Mouse (Mus musculus): ENCODE results near the gene Tgif1.
"Not testable (repeated sequence)": the region's sequence is repeated elsewhere in the genome, so short reads cannot be mapped to it uniquely, and the experiment has no call there.

Tgif1 gene

DNA sequence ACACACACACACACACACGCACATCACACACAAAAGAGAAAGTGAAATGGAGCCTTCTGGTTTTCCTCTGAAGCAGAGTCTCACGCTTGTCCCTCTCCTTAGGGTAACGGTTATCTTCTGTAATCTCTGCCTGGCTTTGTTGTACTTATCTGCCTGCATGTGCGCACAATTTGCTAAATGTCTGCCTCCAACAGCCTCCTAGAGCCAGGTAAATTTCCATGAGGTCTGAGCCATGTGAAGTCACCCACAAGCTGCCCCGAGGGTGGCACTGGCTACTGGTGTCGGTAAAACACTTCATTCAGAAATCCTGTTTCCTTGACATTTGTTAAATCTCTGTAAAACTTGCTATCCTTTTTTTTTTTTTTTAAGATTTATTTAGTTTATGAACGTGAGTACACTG lies 15.3 kb downstream of the Tgif1 start:
- no peak for DNase-seq

DNA sequence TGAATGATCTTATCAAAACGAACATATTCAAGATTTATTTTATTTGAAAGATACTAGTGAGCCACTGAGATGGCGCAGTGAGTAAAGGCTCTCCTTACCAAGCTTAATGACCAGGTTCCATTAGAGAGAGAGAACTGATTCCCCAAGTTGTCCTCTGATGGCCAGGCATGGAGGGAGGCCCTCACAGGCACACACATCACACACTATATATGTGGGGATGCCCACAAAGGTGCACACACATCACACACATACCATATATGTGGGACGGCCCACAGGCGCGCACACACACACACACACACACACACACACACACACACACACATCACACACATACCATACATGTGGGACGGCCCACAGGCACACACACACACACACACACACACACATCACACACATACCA lies 15.9 kb downstream of the Tgif1 start:
- DNase-seq, result not testable (repeated sequence)

- DNase-seq, result no peak
Observed at GRCm38 (mm10) chr17:70836820-70837219, 16.5 kb downstream of the Tgif1 start.

DNA sequence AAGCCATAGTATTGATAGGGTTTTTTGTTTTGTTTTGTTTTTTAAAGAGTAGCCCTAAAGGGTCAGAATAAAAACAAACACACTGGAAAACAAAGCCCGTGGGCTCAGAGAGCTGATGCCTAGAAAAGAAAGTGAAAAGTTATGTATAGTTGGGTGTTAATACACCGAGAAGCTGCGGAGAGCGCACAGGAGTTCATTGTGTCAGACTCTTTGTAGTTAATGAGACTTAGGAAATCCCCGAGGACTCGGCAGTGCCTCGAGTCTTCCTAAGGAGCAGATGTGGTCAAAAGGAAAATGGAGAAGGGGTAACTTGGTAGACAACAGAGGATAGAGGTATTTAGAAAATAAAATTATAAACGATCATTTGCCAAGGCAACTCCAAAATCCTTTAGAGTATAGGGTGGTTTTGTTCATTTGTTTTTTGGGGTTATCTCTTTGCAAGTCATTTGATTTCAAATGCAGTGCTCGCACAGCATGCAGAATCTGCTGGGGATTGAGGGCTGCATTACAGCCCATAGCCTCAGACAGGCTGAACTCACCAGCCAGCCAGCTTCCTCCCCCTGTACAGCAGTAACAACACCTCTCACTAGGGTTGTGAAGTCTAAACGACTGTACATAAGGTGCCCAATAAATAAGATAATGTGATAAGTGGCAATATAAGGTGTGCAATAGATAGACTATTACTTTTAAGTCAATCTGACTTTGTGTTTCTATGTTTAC lies 18.1 kb downstream of the Tgif1 start:
- DNase-seq, result no peak

GRCm38 (mm10) chr17:70834430-70834965 lies 18.8 kb downstream of the Tgif1 start:
- no peak for DNase-seq

DNA sequence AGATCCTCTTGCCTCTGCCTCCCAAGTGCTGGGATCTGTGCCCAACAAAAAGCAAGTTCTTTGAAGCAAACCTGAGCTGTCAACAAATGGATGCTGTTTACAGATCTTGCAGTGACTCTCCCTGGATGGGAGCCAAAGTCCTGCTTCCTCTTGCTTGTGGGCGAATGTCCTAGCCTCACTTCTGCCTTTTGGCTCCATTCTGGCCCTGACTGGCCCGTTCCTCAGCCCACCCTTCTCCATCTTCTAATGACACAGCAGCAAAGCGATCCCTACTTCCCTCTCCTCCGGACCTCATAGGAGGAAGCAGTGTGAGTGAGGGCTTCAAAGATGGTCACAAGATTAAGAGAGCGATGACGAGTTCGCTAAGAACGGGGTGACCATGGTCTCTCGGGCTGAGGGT lies 20.8 kb downstream of the Tgif1 start:
- DNase-seq, result no peak

- DNase-seq, result no peak
Observed at GRCm38 (mm10) chr17:70831591-70831990, 21.8 kb downstream of the Tgif1 start.

DNA sequence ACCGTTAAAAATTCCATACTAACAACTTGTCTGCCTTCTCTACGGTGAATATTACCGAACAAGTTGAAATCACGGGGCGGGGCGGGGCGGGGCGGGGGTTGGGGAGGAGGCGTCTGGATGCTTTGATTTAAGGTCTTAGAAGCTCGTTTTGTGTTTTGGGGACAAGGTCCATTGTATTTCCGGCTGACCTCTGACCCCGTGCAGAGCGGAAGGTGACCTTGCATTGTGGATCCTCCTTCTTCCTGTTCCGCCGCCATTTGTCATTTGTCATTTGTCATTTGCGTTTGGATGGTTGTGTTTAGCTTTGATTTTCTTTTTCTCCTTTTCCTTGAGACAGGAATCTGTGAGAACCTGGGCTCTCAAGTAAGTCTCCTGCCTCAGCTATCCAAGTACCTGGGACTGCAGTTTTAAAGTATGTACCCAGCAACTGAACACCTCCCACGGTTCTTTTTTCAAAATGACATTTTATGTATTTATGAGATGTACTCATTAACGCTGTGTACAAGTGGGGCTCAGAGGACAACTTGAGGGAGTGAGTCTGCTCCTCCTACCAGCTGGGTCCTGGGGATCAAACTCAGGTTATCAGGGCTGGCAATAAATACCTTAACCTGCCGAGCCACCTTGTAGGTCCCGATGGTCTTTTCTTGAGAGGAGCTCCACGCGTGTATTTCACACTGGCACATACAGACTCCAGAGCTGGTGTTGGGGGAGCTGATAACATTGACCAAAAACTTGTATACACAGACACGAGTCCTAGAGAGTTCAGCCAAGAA lies 23.2 kb downstream of the Tgif1 start:
- no peak for DNase-seq

DNA sequence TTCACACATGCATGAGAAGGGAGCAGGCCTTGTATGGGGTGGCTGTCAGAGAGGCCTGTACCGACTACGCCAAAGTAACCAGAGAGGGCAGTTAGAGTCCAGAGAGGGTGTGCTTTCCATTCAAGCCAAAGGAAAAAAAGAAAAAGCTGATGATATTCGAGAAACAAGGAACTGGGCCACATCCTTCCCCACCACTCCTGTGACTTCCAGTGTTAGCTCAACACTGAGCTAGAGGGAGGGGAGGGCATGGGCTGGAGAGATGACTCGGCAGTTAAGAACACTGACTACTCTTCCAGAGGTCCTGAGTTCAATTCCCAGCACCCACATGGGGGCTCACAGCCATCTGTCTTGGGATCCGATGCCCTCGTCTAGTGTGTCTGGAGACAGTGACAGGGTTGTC lies 24.1 kb downstream of the Tgif1 start:
- DNase-seq, result no peak

- DNase-seq, result no peak
Observed at GRCm38 (mm10) chr17:70828569-70828968, 24.8 kb downstream of the Tgif1 start.

- no peak for DNase-seq
Observed at GRCm38 (mm10) chr17:70828180-70828528, 25.2 kb downstream of the Tgif1 start.

- not testable (repeated sequence) for DNase-seq
Observed at GRCm38 (mm10) chr17:70827463-70828179, 25.7 kb downstream of the Tgif1 start.

DNA sequence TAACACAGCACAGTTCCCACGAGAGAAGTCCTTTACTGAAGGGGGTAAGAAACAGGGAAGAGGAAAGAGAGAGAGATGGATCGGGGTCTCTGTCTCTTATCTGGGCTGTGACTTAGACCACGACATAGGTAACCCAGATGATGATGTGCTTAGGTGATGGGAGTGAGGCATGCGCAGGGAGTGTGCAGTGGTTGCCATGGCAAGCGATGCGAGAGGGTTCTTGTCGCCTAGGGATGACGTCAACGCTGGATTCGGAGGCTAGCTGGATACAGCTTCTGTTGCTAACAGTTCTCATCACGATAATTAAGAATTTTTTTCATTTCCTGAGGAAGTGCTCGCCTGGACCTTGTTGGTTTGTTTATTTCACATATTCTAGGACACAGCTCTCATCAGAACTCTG lies 27.1 kb downstream of the Tgif1 start:
- no peak for DNase-seq

GRCm38 (mm10) chr17:70823083-70823482 lies 30.3 kb downstream of the Tgif1 start:
- DNase-seq, result no peak

GRCm38 (mm10) chr17:70817862-70818451 lies 35.4 kb downstream of the Tgif1 start:
- DNase-seq, result no peak

DNA sequence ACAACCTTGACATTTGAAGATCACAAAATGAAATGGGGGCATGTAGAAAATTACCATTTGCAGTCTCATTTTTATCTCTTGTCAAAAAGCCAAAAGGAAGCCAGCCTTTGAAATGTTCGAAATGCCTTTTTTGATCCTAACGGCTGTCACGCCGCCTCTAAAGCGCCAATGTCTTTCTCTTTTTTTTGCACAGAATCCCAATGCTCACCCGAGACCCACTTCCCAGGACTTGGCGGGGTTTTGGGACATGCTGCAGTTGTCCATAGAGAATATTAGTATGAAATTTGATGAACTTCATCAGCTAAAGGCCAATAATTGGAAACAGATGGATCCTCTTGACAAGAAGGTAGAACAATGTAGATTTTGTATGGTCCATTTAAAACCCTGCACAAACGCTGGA lies 38.3 kb downstream of the Tgif1 start:
- DNase-seq, result no peak

GRCm38 (mm10) chr17:70810795-70811194 lies 42.6 kb downstream of the Tgif1 start:
- no peak for DNase-seq

- DNase-seq, result no peak
Observed at GRCm38 (mm10) chr17:70809776-70810175, 43.6 kb downstream of the Tgif1 start.

DNA sequence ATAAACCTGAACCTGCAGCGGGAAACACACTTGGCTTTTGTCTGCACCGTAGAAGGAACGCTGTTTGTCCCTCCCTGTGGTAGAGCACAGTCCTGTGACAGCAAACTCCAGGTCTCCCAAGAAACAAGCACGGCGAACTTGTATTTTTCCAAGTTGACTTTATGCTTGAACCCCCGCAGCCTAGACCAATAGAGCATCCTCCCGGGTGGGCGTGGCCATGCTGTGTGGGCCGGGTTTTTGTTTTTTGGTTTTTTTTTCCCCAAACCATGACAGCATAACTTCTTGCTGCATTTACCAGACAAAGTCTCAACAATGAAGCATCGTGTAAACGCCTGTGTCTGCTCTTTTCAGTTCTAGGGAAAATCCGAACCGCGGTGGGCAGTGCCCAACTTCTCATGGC lies 44.5 kb downstream of the Tgif1 start:
- no peak for DNase-seq

GRCm38 (mm10) chr17:70807885-70808284 lies 45.5 kb downstream of the Tgif1 start:
- DNase-seq, result no peak

- DNase-seq, result no peak
Observed at GRCm38 (mm10) chr17:70806600-70806999, 46.7 kb downstream of the Tgif1 start.

GRCm38 (mm10) chr17:70805866-70806265 lies 47.5 kb downstream of the Tgif1 start:
- no peak for DNase-seq

- no peak for DNase-seq
Observed at GRCm38 (mm10) chr17:70802022-70802421, 51.3 kb downstream of the Tgif1 start.
